ENCODE assay signal across 19 mouse cellular contexts in genomic region chr2:181057341-181057740, GRCm38 (mm10). TPM values are rescaled to one million over a fixed set of nuclear protein-coding genes. Genes with fewer than 3 reads are reported as not detected.
A peak's percentile ranks its signal among the peaks of the same experiment; 100 is the strongest.
DNase-seq lines count a peak whose midpoint lies in the region; ATAC-seq lines count a peak whose summit lies in the region.
"Had no signal": no experiment of that assay in that cellular context is flagged by ENCODE, and none has a peak within 500 bp of the region (broad histone marks: within the 10 kb centered on the region; RNA-seq: fewer than 3 reads in every experiment).

No protein-coding gene starts in this region.

- no peaks in the 10 kb centered on the region for H3K9me3 ChIP-seq in midbrain, embryonic 11.5 days (ENCODE audit: control insufficient read depth, low read length)
- H3K9me3 ChIP-seq in midbrain, embryonic 10.5 days (replicated peaks): no peaks in the 10 kb centered on the region
- no peaks in the 10 kb centered on the region for H3K9me3 ChIP-seq in hindbrain, embryonic 15.5 days
- H3K9me3 ChIP-seq in midbrain, embryonic 16.5 days (replicated peaks; ENCODE audit: control insufficient read depth, low read length, poor library complexity, severe bottlenecking): no peaks in the 10 kb centered on the region
- H3K9me3 ChIP-seq: embryonic facial prominence, embryonic 13.5 days; heart, embryonic 13.5 days; liver, embryonic 12.5 days; lung, embryonic 15.5 days had no signal

- H3K36me3 ChIP-seq in midbrain, embryonic 11.5 days (ENCODE audit: control insufficient read depth, insufficient read depth, low read length): no peaks in the 10 kb centered on the region
- no peaks in the 10 kb centered on the region for H3K36me3 ChIP-seq in midbrain, embryonic 10.5 days
- no peaks in the 10 kb centered on the region for H3K36me3 ChIP-seq in hindbrain, embryonic 15.5 days
- no peaks in the 10 kb centered on the region for H3K36me3 ChIP-seq in midbrain, embryonic 16.5 days (ENCODE audit: control insufficient read depth, insufficient read depth, low read length)
- H3K36me3 ChIP-seq: embryonic facial prominence, embryonic 13.5 days; heart, embryonic 13.5 days; liver, embryonic 12.5 days; lung, embryonic 15.5 days had no signal

- H3K9ac ChIP-seq in midbrain, embryonic 11.5 days (ENCODE audit: low read length): no peak overlapping the region
- no peak overlapping the region for H3K9ac ChIP-seq in hindbrain, embryonic 15.5 days
- no peak overlapping the region for H3K9ac ChIP-seq in midbrain, embryonic 16.5 days (ENCODE audit: low read depth, low read length)
- H3K9ac ChIP-seq: embryonic facial prominence, embryonic 13.5 days; liver, embryonic 12.5 days; lung, embryonic 15.5 days had no signal

- ATAC-seq in midbrain, embryonic 11.5 days (ENCODE audit: low FRiP score): 0 out of 2 replicates have a peak, but pooled peaks have one; percentile 23
- ATAC-seq in hindbrain, embryonic 15.5 days (ENCODE audit: low FRiP score, low read depth): peak; percentile 63; the same call in 1 of the 2 replicates
- peak; percentile 73 for ATAC-seq in midbrain, embryonic 16.5 days
- ATAC-seq: liver, embryonic 12.5 days had no signal

- H3K4me3 ChIP-seq in midbrain, embryonic 11.5 days (ENCODE audit: low read depth, low read length): no peak overlapping the region
- H3K4me3 ChIP-seq in midbrain, embryonic 10.5 days: no peak overlapping the region
- H3K4me3 ChIP-seq in hindbrain, embryonic 15.5 days: no peak overlapping the region
- H3K4me3 ChIP-seq in midbrain, embryonic 16.5 days (ENCODE audit: low read depth, low read length): no peak overlapping the region
- H3K4me3 ChIP-seq: embryonic facial prominence, embryonic 13.5 days; heart, embryonic 13.5 days; liver, embryonic 12.5 days; lung, embryonic 15.5 days; myocyte had no signal

- no peak overlapping the region for H3K27ac ChIP-seq in midbrain, embryonic 11.5 days (ENCODE audit: low read depth, low read length)
- no peak overlapping the region for H3K27ac ChIP-seq in midbrain, embryonic 10.5 days (replicated peaks)
- no peak overlapping the region for H3K27ac ChIP-seq in hindbrain, embryonic 15.5 days (replicated peaks)
- peak overlapping the region; percentile 40 for H3K27ac ChIP-seq in midbrain, embryonic 16.5 days (ENCODE audit: low read length)
- H3K27ac ChIP-seq: embryonic facial prominence, embryonic 13.5 days; heart, embryonic 13.5 days; liver, embryonic 12.5 days; lung, embryonic 15.5 days had no signal

- no peak overlapping the region for H3K4me2 ChIP-seq in midbrain, embryonic 11.5 days
- no peak overlapping the region for H3K4me2 ChIP-seq in hindbrain, embryonic 15.5 days
- H3K4me2 ChIP-seq in midbrain, embryonic 16.5 days (ENCODE audit: low read length): no peak overlapping the region
- H3K4me2 ChIP-seq: embryonic facial prominence, embryonic 13.5 days; heart, embryonic 13.5 days; liver, embryonic 12.5 days; lung, embryonic 15.5 days had no signal

- DNase-seq in midbrain, embryonic 11.5 days (ENCODE audit: low spot score, missing footprints): no peak
- DNase-seq in midbrain, embryonic 10.5 days (ENCODE audit: low spot score): no peak
- peak; percentile 38 for DNase-seq in embryo, embryonic 10 days (ENCODE audit: low spot score)
- DNase-seq in layer of hippocampus, adult 9-10 months (ENCODE audit: low spot score): no peak
- no peak for DNase-seq in cerebellum, postnatal 10 days
- DNase-seq: adrenal gland, postnatal 25 days; cerebellum, adult 9-11 months; gastrocnemius, postnatal 14 days; kidney, adult 18-20 months; kidney, postnatal 36 days; layer of hippocampus, postnatal 36 days; right cerebral cortex, postnatal 25 days had no signal

- 60% methylated on average over 8 of the region's 8 CpGs for WGBS in midbrain, embryonic 11.5 days
- 68% methylated on average over 8 of the region's 8 CpGs for WGBS in midbrain, embryonic 10.5 days
- 29% methylated on average over 8 of the region's 8 CpGs for WGBS in hindbrain, embryonic 15.5 days
- 26% methylated on average over 8 of the region's 8 CpGs for WGBS in midbrain, embryonic 16.5 days

- H3K27me3 ChIP-seq in midbrain, embryonic 11.5 days (ENCODE audit: control insufficient read depth, insufficient read depth, low read length): no peaks in the 10 kb centered on the region
- no peaks in the 10 kb centered on the region for H3K27me3 ChIP-seq in midbrain, embryonic 10.5 days (ENCODE audit: low read depth, poor library complexity, severe bottlenecking)
- H3K27me3 ChIP-seq in hindbrain, embryonic 15.5 days: no peaks in the 10 kb centered on the region
- H3K27me3 ChIP-seq in midbrain, embryonic 16.5 days (ENCODE audit: control insufficient read depth, insufficient read depth, low read depth, low read length): no peaks in the 10 kb centered on the region
- H3K27me3 ChIP-seq: lung, embryonic 15.5 days had no signal

- peaks cover 6% of the 10 kb centered on the region for H3K4me1 ChIP-seq in midbrain, embryonic 11.5 days (ENCODE audit: control insufficient read depth, insufficient read depth, low read length)
- peaks cover 18% of the 10 kb centered on the region for H3K4me1 ChIP-seq in midbrain, embryonic 10.5 days
- peaks cover 23% of the 10 kb centered on the region for H3K4me1 ChIP-seq in hindbrain, embryonic 15.5 days (replicated peaks)
- H3K4me1 ChIP-seq in midbrain, embryonic 16.5 days (ENCODE audit: control insufficient read depth, insufficient read depth, low read length): peaks cover 8% of the 10 kb centered on the region
- H3K4me1 ChIP-seq: liver, embryonic 12.5 days; lung, embryonic 15.5 days had no signal

RNA-seq across cellular contexts. Expression of gene Chrna4, which starts 14.0 kb away (rescaled TPM):
- polyA plus RNA-seq in midbrain, embryonic 11.5 days (2014; fragmentation: Nextera tagmentation; extraction: Ambion mirVana): 41.2 and 44.2 TPM in 2 replicates
- polyA plus RNA-seq in midbrain, embryonic 10.5 days (2016; fragmentation: Nextera tagmentation; extraction: Ambion mirVana): 17.9 and 23.8 TPM in 2 replicates
- 40.7 and 42.0 TPM in 2 replicates for polyA plus RNA-seq in hindbrain, embryonic 15.5 days (2015; fragmentation: Nextera tagmentation; extraction: Ambion mirVana)
- polyA plus RNA-seq in midbrain, embryonic 16.5 days (2015; fragmentation: Nextera tagmentation; extraction: Ambion mirVana): 46.9 and 48.3 TPM in 2 replicates
- polyA plus RNA-seq: myocyte had no signal

Comparison
In these comparisons a context has a peak if more than half of its experiments do, and no peak if none do; other contexts are left out.
1. ATAC-seq: peak in every context shown above with its lines; median percentile 73 in midbrain, embryonic 16.5 days; 63 in hindbrain, embryonic 15.5 days; 23 in midbrain, embryonic 11.5 days.